Mouse (Mus musculus) midbrain, embryonic 13.5 days (tissue): ENCODE results near the gene Wnt5b. TPM values are rescaled to one million over a fixed set of nuclear protein-coding genes. Genes with fewer than 3 reads are reported as not detected.
A peak's percentile ranks its signal among the peaks of the same experiment; 100 is the strongest.

ENCODE experiments used
- ATAC-seq: fragments of 200-750 bp; cut with Nextera tagmentation; 2 replicates; pipeline ENCODE4 v1.8.0; 2017; ENCODE audit warnings: mild to moderate bottlenecking, moderate TSS enrichment, moderate library complexity
- H3K27ac ChIP-seq: fragments of 300-500 bp; sonication (generic); 2 replicates; pipeline ENCODE4 v1.5.1; 2015; ENCODE audit warnings: inconsistent platforms, mild to moderate bottlenecking, moderate library complexity
- H3K27me3 ChIP-seq: fragments of 300-500 bp; sonication (generic); 2 replicates; pipeline ENCODE4 v1.6.1; 2015; ENCODE audit warnings: mild to moderate bottlenecking, inconsistent platforms
- H3K36me3 ChIP-seq: fragments of 300-500 bp; sonication (generic); 2 replicates; pipeline ENCODE4 v1.6.1; 2015; ENCODE audit warnings: mild to moderate bottlenecking, inconsistent platforms
- H3K4me1 ChIP-seq: fragments of 300-500 bp; sonication (generic); replicated peaks from 2 replicates; pipeline ENCODE4 v1.6.1; 2015; ENCODE audit warnings: inconsistent platforms
- H3K4me2 ChIP-seq: fragments of 300-500 bp; sonication (generic); replicated peaks from 2 replicates; pipeline ENCODE4 v1.6.1; 2015; ENCODE audit warnings: moderate library complexity, mild to moderate bottlenecking, inconsistent platforms
- H3K4me3 ChIP-seq: fragments of 300-500 bp; sonication (generic); replicated peaks from 2 replicates; pipeline ENCODE4 v1.5.1; 2015; ENCODE audit warnings: mild to moderate bottlenecking, inconsistent platforms
- H3K9ac ChIP-seq: fragments of 300-500 bp; sonication (generic); replicated peaks from 2 replicates; pipeline ENCODE4 v1.6.1; 2015; ENCODE audit warnings: mild to moderate bottlenecking, inconsistent platforms
- H3K9me3 ChIP-seq: fragments of 300-500 bp; sonication (generic); 2 replicates; pipeline ENCODE4 v1.6.1; 2016; ENCODE audit warnings: mild to moderate bottlenecking, inconsistent platforms
- WGBS: fragments of 180-500 bp; shearing (Covaris S2); methylation state at CpG from one replicate; pipeline ENCODE4 v1.1.7; 2015; 5-methylcytosine and 5-hydroxymethylcytosine counted together
- polyA plus RNA-seq: library from polyadenylated mRNA; unstranded; fragments of >200 nt; fragmentation: Nextera tagmentation; extraction: Ambion mirVana; gene quantifications from 2 replicates; pipeline ENCODE4 v1.2.1, GENCODE M21; 2015

Wnt5b gene
- polyA plus RNA-seq, 1 experiment from 2014 or later = 3.6 TPM

DNA sequence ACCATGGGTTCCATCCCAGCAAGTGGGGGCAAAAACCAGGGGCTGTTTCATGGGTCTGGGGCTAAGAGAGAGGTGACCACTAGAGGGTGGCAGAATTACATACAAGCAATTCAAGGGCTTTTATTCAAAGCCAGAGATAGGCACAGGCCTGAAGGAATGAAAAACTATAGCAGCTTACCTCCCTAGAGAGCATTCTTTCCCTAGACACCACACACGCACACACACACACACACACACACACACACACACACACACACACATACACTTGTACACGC lies 76.4 kb downstream of the Wnt5b start:
- H3K36me3 ChIP-seq = no peaks in the 10 kb centered on the region
- no peak overlapping the region for H3K9ac ChIP-seq
- H3K4me2 ChIP-seq = no peak overlapping the region
- H3K4me1 ChIP-seq = no peaks in the 10 kb centered on the region; the same call in 1 of the 2 replicates
- H3K27ac ChIP-seq = no peak overlapping the region
- no peak for ATAC-seq
- WGBS = 72% methylated on average over 2 of the region's 2 CpGs
- no peaks in the 10 kb centered on the region for H3K9me3 ChIP-seq
- H3K4me3 ChIP-seq = no peak overlapping the region
- H3K27me3 ChIP-seq = no peaks in the 10 kb centered on the region

DNA sequence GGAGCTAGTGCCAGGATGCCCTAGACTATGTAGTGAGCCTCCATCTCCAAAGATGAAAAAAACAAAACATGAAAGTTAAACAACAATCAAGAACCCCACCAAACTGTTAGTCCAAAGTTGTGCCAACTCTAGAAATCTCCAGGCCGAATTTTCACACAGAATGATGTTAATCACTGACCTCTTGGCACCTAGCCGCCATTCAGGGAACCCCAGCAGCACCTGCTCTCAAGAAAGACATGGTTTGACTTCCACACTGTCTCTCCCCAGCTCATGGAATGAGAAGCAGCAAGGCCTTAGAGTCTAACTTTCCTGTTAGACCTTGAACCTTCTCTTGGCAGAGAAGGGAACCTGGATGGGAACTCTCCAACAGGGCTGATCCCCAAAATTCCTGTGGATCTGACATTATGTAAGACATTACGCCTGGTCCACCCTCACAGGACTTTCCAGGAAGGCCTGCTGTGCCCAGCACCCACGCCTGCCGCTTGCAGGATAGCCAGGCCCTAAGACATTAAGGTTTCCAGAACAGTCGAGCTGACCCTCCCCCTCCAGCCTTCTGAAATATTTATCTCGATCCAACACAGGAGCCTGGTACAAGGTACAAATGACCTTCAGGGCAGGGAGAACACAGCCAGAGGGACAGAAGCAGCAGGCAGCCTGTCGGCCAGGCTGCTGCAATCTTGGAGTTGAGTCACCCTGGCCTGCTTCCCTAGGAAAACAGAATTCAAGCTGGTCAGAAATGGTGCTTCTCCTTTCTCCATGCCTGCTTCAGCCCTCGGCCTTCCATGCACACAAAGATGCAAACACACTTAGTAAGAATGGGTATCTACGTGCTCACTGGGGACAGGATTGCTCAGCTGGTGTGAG lies 77.0 kb downstream of the Wnt5b start:
- H3K4me3 ChIP-seq = no peak overlapping the region
- H3K27me3 ChIP-seq = no peaks in the 10 kb centered on the region
- WGBS = 75% methylated on average over 10 of the region's 10 CpGs
- no peak for ATAC-seq
- no peak overlapping the region for H3K4me2 ChIP-seq
- no peaks in the 10 kb centered on the region for H3K36me3 ChIP-seq
- H3K9ac ChIP-seq = no peak overlapping the region
- H3K27ac ChIP-seq = no peak overlapping the region
- H3K4me1 ChIP-seq = no peaks in the 10 kb centered on the region; the same call in 1 of the 2 replicates
- no peaks in the 10 kb centered on the region for H3K9me3 ChIP-seq

DNA sequence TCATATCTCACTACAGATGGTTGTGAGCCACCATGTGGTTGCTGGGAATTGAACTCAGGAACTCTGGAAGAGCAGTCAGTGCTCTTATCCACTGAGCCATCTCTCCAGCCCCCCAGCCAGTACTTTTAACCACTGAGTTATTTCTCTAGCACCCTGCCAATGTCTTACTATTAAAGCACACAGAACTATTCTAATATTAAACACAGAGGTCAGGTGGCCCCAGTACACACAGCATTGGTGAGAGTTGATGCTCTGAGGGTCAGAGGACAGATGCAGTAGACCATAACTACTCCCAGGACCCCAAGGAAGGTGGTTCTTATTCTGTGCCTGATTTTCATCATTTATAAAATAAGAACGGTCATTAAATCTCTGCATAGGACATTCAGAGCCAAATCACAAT lies 78.0 kb downstream of the Wnt5b start:
- H3K4me3 ChIP-seq = no peak overlapping the region
- H3K27ac ChIP-seq = no peak overlapping the region
- WGBS = 95% methylated on average over 1 of the region's 1 CpGs
- ATAC-seq = no peak
- no peak overlapping the region for H3K4me2 ChIP-seq
- H3K9me3 ChIP-seq = no peaks in the 10 kb centered on the region
- H3K36me3 ChIP-seq = no peaks in the 10 kb centered on the region
- no peaks in the 10 kb centered on the region for H3K27me3 ChIP-seq
- no peak overlapping the region for H3K9ac ChIP-seq
- no peaks in the 10 kb centered on the region; the same call in 1 of the 2 replicates for H3K4me1 ChIP-seq

DNA sequence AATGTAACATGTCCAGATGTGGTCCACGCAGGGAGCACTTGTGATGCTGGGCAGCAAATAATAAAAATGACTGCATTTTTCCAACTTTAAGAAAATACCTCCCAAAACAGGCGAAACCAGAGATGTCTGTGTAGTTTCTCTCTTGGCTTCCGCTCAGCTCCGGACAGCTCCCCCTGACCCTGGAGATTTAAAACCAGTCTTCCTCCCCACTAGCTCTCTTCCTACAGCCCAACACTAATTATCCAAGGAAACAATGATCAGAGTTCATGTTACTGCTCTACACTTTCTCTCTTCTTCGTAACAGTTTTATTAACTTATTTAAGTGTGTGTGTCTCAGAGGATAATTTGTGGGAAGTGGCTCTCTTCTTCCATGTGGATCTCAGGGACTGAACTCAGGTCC lies 83.8 kb downstream of the Wnt5b start:
- Histone ChIP-seq H3K4me1 (no peaks in the 10 kb centered on the region), H3K27me3 (no peaks in the 10 kb centered on the region), H3K4me3 (no peak overlapping the region), H3K9ac (no peak overlapping the region), H3K36me3 (no peaks in the 10 kb centered on the region), H3K9me3 (no peaks in the 10 kb centered on the region), H3K4me2 (no peak overlapping the region), H3K27ac (no peak overlapping the region)
- no peak for ATAC-seq
- 92% methylated on average over 5 of the region's 5 CpGs for WGBS

DNA sequence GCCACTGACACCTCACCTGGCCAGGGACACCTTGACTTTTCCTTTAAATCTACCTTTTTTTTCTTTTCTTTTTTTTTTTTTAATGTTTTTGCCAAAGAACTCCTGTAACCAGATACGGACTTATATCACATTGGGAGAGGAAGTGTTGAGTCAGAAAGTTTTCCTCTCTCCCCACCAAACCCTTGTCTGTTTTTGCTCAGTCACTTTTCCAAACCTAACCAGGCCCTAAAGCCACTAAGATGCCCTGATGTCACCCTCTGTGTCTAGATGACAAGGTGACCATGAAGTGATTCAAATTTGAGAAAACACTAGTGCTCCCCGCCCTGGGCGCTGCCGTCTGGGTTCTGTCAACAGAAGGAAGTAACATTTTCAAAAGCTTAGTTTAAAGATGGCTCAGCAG lies 85.1 kb downstream of the Wnt5b start:
- Histone ChIP-seq H3K9me3 (no peaks in the 10 kb centered on the region), H3K4me3 (no peak overlapping the region), H3K27me3 (no peaks in the 10 kb centered on the region), H3K4me1 (no peaks in the 10 kb centered on the region), H3K9ac (no peak overlapping the region), H3K27ac (no peak overlapping the region), H3K4me2 (no peak overlapping the region), H3K36me3 (no peaks in the 10 kb centered on the region)
- 83% methylated on average over 4 of the region's 4 CpGs for WGBS
- no peak for ATAC-seq

DNA sequence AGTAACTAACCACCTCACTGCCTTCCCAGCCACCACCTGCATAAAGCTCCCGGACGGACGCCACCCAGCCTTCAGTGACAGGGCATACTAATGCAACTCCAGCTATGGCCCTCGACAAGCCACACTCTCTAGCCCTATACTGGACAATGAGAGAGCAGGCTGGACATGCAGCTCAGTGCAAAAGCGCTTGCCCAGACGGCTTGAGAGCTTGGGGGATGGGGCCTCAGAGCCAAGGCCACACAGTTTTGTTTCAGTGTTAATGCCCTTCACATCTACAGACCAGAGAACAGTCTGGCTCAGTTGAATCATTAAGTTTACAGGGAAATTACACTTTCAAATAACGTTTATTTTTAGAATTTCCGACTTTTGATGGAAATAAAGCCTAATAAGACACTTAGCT lies 86.0 kb downstream of the Wnt5b start:
- no peak overlapping the region for H3K27ac ChIP-seq
- H3K4me1 ChIP-seq = no peaks in the 10 kb centered on the region
- H3K27me3 ChIP-seq = no peaks in the 10 kb centered on the region
- 64% methylated on average over 8 of the region's 8 CpGs for WGBS
- no peak overlapping the region for H3K4me3 ChIP-seq
- H3K4me2 ChIP-seq = no peak overlapping the region
- no peaks in the 10 kb centered on the region for H3K9me3 ChIP-seq
- no peak overlapping the region for H3K9ac ChIP-seq
- H3K36me3 ChIP-seq = no peaks in the 10 kb centered on the region
- no peak for ATAC-seq

DNA sequence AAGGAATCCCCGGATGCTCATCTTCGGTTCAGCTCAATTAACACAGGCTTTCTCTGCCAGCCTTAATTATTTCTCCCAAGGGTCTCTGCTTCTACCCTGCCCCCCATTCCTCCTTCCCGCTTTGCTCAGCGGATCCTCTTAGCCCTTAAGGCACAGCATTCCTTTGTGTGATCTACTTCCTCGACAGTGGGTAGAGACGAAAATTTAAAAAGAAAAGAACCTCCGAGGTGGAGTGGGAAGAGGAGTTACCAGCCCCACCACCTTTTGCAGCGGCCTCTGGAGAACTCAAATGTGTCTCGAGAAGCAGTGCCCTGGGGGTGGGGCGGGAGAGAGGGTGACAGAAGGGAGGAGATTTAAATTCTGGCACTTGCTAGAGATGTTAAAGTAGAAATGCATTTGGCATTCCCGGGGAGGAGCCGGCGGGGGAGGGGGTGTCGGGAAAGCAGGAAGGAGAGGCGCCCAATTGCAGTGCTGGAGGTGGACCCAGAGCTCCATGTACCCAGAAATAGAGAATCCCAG lies 92.1 kb downstream of the Wnt5b start:
- Histone ChIP-seq H3K27ac (peak overlapping the region; percentile 80), H3K9ac (peak overlapping the region; percentile 36), H3K4me2 (peak overlapping the region; percentile 63), H3K27me3 (0 out of 2 replicates have a peak, but pooled peaks cover 4% of the 10 kb centered on the region), H3K4me1 (peaks cover 40% of the 10 kb centered on the region), H3K4me3 (peak overlapping the region; percentile 31), H3K9me3 (no peaks in the 10 kb centered on the region), H3K36me3 (no peaks in the 10 kb centered on the region)
- WGBS = 0% methylated on average over 15 of the region's 15 CpGs
- ATAC-seq = peak; percentile 61

DNA sequence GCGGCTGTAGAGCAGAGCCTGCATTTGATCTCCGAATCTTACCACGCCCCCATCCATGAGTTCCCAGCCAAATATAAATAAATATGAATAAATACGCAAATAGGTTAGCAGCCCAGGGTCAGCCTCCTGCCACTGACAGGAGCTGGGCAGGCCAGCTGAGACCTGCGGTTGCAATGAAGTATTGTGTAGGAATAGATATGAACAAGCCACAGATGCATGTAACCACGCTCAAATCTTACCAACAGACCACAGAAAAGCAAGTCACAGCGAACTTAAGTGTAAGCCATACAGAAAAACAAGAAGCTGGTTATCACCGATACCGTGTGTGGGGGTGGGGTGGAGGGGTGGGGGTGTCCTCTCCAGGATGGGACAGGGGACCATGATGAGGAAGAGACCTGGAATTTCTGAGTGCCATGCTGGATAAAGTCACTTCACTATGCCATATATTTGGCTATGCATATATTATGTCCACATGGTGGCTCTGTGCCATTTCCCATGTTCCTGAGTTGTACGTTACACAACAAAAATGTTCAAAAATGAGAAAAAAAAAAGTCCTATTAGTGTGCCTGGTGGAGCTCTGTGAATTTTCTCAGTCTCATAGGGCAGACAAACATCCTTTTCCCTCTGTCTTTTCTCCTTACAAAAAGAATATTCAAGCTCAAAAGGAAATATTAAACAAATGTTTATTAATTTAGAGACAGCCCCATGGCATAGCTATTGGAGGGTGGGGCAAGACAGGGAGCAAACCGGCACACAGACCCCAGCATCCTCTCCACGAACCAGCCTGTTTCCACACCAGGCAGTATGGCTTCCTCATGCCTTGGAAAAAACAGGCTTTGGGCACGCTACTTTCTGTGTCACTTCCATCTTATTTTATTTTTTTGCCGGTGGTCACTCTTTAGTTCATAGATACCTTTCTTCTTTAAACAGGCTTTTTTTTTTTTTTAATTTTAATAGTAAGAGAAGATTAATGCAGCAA lies 92.9 kb downstream of the Wnt5b start:
- H3K4me2 ChIP-seq = peak overlapping the region; percentile 63
- peaks cover 40% of the 10 kb centered on the region for H3K4me1 ChIP-seq
- H3K9ac ChIP-seq = no peak overlapping the region
- peak overlapping the region; percentile 80 for H3K27ac ChIP-seq
- H3K9me3 ChIP-seq = no peaks in the 10 kb centered on the region
- H3K36me3 ChIP-seq = no peaks in the 10 kb centered on the region
- no peak for ATAC-seq
- peak overlapping the region; percentile 31 for H3K4me3 ChIP-seq
- 0 out of 2 replicates have a peak, but pooled peaks cover 4% of the 10 kb centered on the region for H3K27me3 ChIP-seq
- 43% methylated on average over 14 of the region's 14 CpGs for WGBS

DNA sequence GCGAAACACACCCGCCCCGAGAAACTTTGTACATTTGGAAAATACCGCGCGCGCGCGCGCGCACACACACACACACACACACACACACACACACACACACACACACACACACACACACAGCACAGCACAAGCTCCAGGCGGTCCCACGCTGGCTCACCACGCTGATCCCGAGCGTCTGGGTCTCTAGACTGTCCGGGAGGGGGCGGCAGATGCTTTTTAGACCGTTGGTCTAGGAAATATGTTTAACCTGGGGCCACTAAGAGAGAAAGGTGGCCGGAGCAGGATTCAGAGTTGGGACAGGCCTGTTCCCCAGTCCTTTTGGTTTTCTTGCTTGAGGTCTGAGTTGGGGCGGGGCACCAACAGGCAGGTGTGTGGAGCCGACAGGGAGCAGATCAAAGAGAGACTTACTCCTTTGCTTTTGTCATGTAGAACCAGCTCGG lies 95.1 kb downstream of the Wnt5b start:
- H3K9ac ChIP-seq = peak overlapping the region; percentile 48; the same call in 1 of the 2 replicates
- H3K27ac ChIP-seq = no peak overlapping the region
- 0 out of 2 replicates have a peak, but pooled peaks cover 4% of the 10 kb centered on the region for H3K27me3 ChIP-seq
- ATAC-seq = peak; percentile 66; the same call in 1 of the 2 replicates
- WGBS = 2% methylated on average over 21 of the region's 23 CpGs
- peak overlapping the region; percentile 57 for H3K4me2 ChIP-seq
- no peaks in the 10 kb centered on the region for H3K9me3 ChIP-seq
- no peaks in the 10 kb centered on the region for H3K36me3 ChIP-seq
- peak overlapping the region; percentile 31 for H3K4me3 ChIP-seq
- peaks cover 40% of the 10 kb centered on the region for H3K4me1 ChIP-seq

DNA sequence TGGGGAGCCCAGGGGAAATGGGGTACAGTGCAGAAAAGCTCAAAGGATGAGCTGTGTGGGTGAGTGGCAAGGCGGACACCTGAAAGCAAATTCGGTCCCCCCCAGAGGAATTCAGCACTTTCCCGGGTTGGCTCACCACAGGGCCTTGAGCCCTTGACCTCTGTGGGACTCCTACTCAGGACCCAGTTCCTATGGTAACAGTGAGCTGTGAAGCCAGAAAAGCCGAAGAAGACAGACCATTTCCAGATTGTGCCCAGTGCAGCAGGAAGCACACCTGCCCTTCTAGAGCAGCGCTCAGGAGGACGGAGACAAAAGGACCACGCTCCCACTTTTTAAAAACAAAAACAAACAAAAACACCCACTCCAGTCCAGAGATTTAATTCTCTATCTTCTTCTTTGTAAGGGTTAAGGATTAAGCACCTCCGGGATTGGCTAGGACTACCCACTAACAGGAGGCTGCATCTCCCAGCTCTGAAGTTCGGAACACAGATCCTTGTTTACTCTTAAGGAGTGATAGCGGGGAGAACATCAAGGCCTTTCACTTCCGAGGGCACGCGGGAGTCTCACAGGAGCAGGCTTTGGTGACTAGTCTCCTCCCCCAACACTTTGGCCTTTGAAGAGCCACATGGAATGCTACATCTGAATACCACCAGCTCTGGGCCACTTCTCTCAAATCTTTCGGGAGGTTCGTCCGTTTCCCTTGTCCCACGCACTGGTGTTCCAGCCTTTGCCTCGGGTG lies 95.7 kb downstream of the Wnt5b start:
- peak overlapping the region; percentile 57 for H3K4me2 ChIP-seq
- WGBS = 4% methylated on average over 18 of the region's 18 CpGs
- H3K4me3 ChIP-seq = peak overlapping the region; percentile 31
- H3K36me3 ChIP-seq = no peaks in the 10 kb centered on the region
- peak overlapping the region; percentile 48; the same call in 1 of the 2 replicates for H3K9ac ChIP-seq
- H3K9me3 ChIP-seq = no peaks in the 10 kb centered on the region
- no peak for ATAC-seq
- H3K4me1 ChIP-seq = peaks cover 45% of the 10 kb centered on the region
- H3K27me3 ChIP-seq = 0 out of 2 replicates have a peak, but pooled peaks cover 4% of the 10 kb centered on the region
- no peak overlapping the region for H3K27ac ChIP-seq
